Mouse (Mus musculus) brain, embryonic 14.5 days (tissue): ENCODE data around the gene Hoxc4.

Experiments
- CTCF ChIP-seq: fragments of 200-500 bp; IDR thresholded peaks from 2 replicates; pipeline ENCODE4 v1.5.1; 2012; ENCODE audit warnings: inconsistent platforms, mild to moderate bottlenecking, moderate library complexity, borderline replicate concordance; ENCODE audit not compliant: insufficient read depth, insufficient read length; ENCODE audit errors: extremely low read depth
- POLR2A ChIP-seq: fragments of 200-500 bp; IDR thresholded peaks from 2 replicates; pipeline ENCODE4 v1.6.1; 2012; ENCODE audit warnings: mild to moderate bottlenecking, inconsistent platforms, borderline replicate concordance; ENCODE audit not compliant: poor library complexity, insufficient read depth, insufficient read length, severe bottlenecking; ENCODE audit errors: extremely low read depth

- TF ChIP-seq POLR2A (no peak), CTCF (no peak)
These were observed 46.5 kb upstream of the Hoxc4 start for GRCm38 (mm10) chr15:102972254-102972653.
